Mouse (Mus musculus) hindlimb bud, embryonic 11.5 days (tissue): ENCODE results near the gene Eif4e1b.
"Not testable (repeated sequence)": the region's sequence is repeated elsewhere in the genome, so short reads cannot be mapped to it uniquely, and the experiment has no call there.

Experiments used
- DNase-seq: peaks from one replicate; pipeline ENCODE4 v3.0.0-alpha.2; 2012; ENCODE audit warnings: low read depth, low spot score; ENCODE audit errors: extremely low spot score

The Eif4e1b gene

GRCm38 (mm10) chr13:54758756-54759470, 24.9 kb upstream of the Eif4e1b start:
- no peak for DNase-seq

GRCm38 (mm10) chr13:54759496-54759895, 24.3 kb upstream of the Eif4e1b start:
- no peak for DNase-seq

- no peak for DNase-seq
Observed at GRCm38 (mm10) chr13:54760164-54760795, 23.5 kb upstream of the Eif4e1b start.

- DNase-seq, result no peak
Observed at GRCm38 (mm10) chr13:54760906-54761305, 22.9 kb upstream of the Eif4e1b start.

GRCm38 (mm10) chr13:54765281-54766191, 18.3 kb upstream of the Eif4e1b start:
- no peak for DNase-seq

GRCm38 (mm10) chr13:54766192-54766768, 17.5 kb upstream of the Eif4e1b start, which contains the start of gene Sncb:
Gene Sncb (minus strand): TSS chr13:54766595.
- DNase-seq, result no peak

- no peak for DNase-seq
Observed at GRCm38 (mm10) chr13:54767012-54767411, 16.8 kb upstream of the Eif4e1b start.

- DNase-seq, result no peak
Observed at GRCm38 (mm10) chr13:54780592-54780991, 3.2 kb upstream of the Eif4e1b start.

- no peak for DNase-seq
Observed at GRCm38 (mm10) chr13:54781086-54781485, 2.7 kb upstream of the Eif4e1b start.

GRCm38 (mm10) chr13:54783235-54783634, 563 bp upstream of the Eif4e1b start:
- DNase-seq, result no peak

- not testable (repeated sequence) for DNase-seq
Observed at GRCm38 (mm10) chr13:54787591-54787990, 3.8 kb downstream of the Eif4e1b start.

- DNase-seq, result peak; percentile 26
Observed at GRCm38 (mm10) chr13:54788740-54789560, 5.2 kb downstream of the Eif4e1b start, which contains the start of gene Tspan17. Gene Tspan17 (plus strand): TSS chr13:54789377.

GRCm38 (mm10) chr13:54789561-54790397, 6.0 kb downstream of the Eif4e1b start:
- DNase-seq, result no peak

GRCm38 (mm10) chr13:54792259-54793230, 8.7 kb downstream of the Eif4e1b start:
- no peak for DNase-seq

GRCm38 (mm10) chr13:54794002-54794577, 10.3 kb downstream of the Eif4e1b start:
- no peak for DNase-seq

- no peak for DNase-seq
Observed at GRCm38 (mm10) chr13:54794843-54795242, 11.0 kb downstream of the Eif4e1b start.

- DNase-seq, result no peak
Observed at GRCm38 (mm10) chr13:54797356-54797755, 13.6 kb downstream of the Eif4e1b start.
